Mouse (Mus musculus) liver, embryonic 12.5 days (tissue): ENCODE data around the gene Acsl5. TPM values are rescaled to one million over a fixed set of nuclear protein-coding genes. Genes with fewer than 3 reads are reported as not detected.

Experiments used
- ATAC-seq: fragments of 200-750 bp; cut with Nextera tagmentation; 2 replicates; pipeline ENCODE4 v1.8.0; 2017; ENCODE audit warnings: moderate number of reproducible peaks, mild to moderate bottlenecking, moderate library complexity
- H3K27ac ChIP-seq: fragments of 300-500 bp; sonication (generic); 2 replicates; pipeline ENCODE4 v1.5.1; 2016; ENCODE audit warnings: mild to moderate bottlenecking
- H3K27me3 ChIP-seq: fragments of 300-500 bp; sonication (generic); replicated peaks from 2 replicates; pipeline ENCODE4 v1.6.1; 2016; ENCODE audit warnings: mild to moderate bottlenecking, moderate library complexity
- H3K36me3 ChIP-seq: fragments of 300-500 bp; sonication (generic); 2 replicates; pipeline ENCODE4 v1.6.1; 2016; ENCODE audit warnings: mild to moderate bottlenecking, moderate library complexity
- H3K4me1 ChIP-seq: fragments of 300-500 bp; sonication (generic); 2 replicates; pipeline ENCODE4 v1.6.1; 2016
- H3K4me2 ChIP-seq: fragments of 300-500 bp; sonication (generic); 2 replicates; pipeline ENCODE4 v1.6.1; 2016; ENCODE audit warnings: mild to moderate bottlenecking, moderate library complexity
- H3K4me3 ChIP-seq: fragments of 300-500 bp; sonication (generic); 2 replicates; pipeline ENCODE4 v1.5.1; 2016; ENCODE audit warnings: mild to moderate bottlenecking, moderate library complexity
- H3K9ac ChIP-seq: fragments of 300-500 bp; sonication (generic); 2 replicates; pipeline ENCODE4 v1.6.1; 2016; ENCODE audit warnings: mild to moderate bottlenecking, moderate library complexity
- H3K9me3 ChIP-seq: fragments of 300-500 bp; sonication (generic); replicated peaks from 2 replicates; pipeline ENCODE4 v1.6.1; 2016; ENCODE audit warnings: mild to moderate bottlenecking, moderate library complexity
- WGBS: fragments of 180-500 bp; shearing (Covaris S2); methylation state at CpG from one replicate; pipeline ENCODE4 v1.1.7; 2016; ENCODE audit not compliant: insufficient replicate concordance; 5-methylcytosine and 5-hydroxymethylcytosine counted together
- polyA plus RNA-seq: library from polyadenylated mRNA; unstranded; fragments of >200 nt; fragmentation: Nextera tagmentation; extraction: Ambion mirVana; gene quantifications from 2 replicates; pipeline ENCODE4 v1.2.1, GENCODE M21; 2016

The Acsl5 gene
- polyA plus RNA-seq, 1 experiment from 2014 or later, result 115 TPM

DNA sequence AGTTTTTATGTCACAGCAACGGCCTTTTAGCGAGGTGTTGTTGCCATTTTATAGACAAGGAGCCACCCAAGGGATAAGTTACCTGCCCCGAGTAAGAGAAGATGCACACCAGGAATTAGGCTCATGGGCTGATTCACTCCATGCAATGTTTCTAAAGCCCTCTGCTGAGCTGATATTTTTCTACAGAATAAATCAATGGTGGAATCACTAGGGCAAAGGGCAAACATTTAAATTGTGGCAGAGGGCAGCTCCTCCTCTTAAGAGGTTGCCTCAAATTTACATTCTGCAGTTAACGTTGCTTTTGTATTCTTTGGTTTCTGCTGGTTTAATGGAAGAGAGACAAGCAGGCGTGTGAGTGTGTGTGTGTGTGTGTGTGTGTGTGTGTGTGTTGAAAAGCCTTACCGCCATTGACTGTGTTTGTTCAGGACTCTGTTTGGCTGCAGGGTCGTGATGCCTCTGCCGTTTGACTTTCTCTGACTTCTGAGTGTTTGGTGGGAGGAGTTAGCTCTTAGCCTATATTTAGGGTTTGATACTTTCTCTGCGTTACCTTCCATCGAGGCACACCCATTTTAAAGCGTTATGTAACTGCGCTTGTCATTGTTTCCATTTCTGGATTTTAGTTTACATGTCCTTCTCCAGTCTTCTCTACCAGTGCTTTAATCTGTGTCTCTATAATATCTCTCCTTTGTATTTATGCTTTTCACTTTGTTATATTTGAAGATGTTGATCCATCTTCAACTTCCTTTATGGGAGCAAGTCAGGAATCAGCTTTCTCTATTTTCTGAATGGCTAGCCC, 8.8 kb downstream of the Acsl5 start:
- H3K9me3 ChIP-seq, result no peaks in the 10 kb centered on the region
- no peak overlapping the region for H3K9ac ChIP-seq
- H3K27me3 ChIP-seq, result no peaks in the 10 kb centered on the region
- H3K4me2 ChIP-seq, result peak overlapping the region; percentile 38
- peak overlapping the region; percentile 55 for H3K27ac ChIP-seq
- H3K4me3 ChIP-seq, result no peak overlapping the region
- no peak for ATAC-seq
- WGBS, result 63% methylated on average over 12 of the region's 12 CpGs
- H3K4me1 ChIP-seq, result peaks cover 79% of the 10 kb centered on the region
- peaks cover 36% of the 10 kb centered on the region for H3K36me3 ChIP-seq

DNA sequence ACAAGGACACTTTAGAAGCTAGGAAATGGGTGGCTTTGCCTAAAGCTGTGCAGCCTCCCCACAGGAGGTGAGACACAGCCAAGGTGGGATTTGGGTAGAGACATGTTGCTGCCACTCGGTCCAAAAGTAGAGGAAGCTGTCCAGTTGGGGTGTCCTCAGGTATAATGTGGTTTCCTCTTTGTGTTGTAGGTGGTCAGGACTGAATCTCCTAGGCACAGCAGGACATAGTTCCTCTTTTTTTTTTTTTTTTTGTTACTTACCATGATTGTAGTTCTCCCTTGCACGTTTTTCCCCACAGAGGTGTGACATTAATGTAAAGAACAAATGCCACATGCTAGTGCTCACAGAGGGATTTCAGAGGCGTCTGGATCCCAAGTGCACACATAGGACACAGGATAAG, 13.5 kb downstream of the Acsl5 start:
- peaks cover 70% of the 10 kb centered on the region for H3K4me1 ChIP-seq
- no peak overlapping the region for H3K4me2 ChIP-seq
- WGBS, result 35% methylated on average over 3 of the region's 3 CpGs
- no peak for ATAC-seq
- H3K4me3 ChIP-seq, result no peak overlapping the region
- H3K9ac ChIP-seq, result no peak overlapping the region
- no peak overlapping the region; the same call in 1 of the 2 replicates for H3K27ac ChIP-seq
- no peaks in the 10 kb centered on the region for H3K9me3 ChIP-seq
- no peaks in the 10 kb centered on the region for H3K27me3 ChIP-seq
- peaks cover 41% of the 10 kb centered on the region for H3K36me3 ChIP-seq

- Histone ChIP-seq H3K4me2 (no peak overlapping the region), H3K27ac (no peak overlapping the region), H3K27me3 (no peaks in the 10 kb centered on the region), H3K4me3 (no peak overlapping the region), H3K9ac (no peak overlapping the region), H3K36me3 (peaks cover 49% of the 10 kb centered on the region), H3K9me3 (no peaks in the 10 kb centered on the region), H3K4me1 (peaks cover 69% of the 10 kb centered on the region)
- ATAC-seq, result no peak
- 80% methylated on average over 3 of the region's 3 CpGs for WGBS
Observed at GRCm38 (mm10) chr19:55266786-55267185, 15.0 kb downstream of the Acsl5 start.

DNA sequence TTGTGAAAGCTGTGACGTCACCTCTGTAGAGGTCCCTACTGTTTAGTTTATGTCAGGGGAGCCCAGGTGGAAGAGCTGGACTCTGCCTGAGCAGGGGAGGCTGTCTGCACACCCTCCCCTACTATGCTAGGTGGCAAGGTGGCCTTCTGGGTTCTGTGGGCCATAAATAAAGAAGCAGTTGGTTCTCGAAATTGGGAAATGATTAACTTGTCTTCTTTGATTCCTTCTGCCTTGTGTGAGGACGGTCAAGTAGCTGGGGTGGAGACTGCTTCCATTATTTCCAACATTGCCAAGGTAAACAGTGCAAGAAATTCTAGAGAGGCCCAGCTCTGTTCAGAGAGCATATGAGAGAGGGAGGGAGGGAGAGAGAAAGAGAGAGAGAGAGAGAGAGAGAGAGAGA, 16.4 kb downstream of the Acsl5 start:
- no peaks in the 10 kb centered on the region for H3K9me3 ChIP-seq
- H3K4me3 ChIP-seq, result no peak overlapping the region
- H3K27ac ChIP-seq, result peak overlapping the region; percentile 74; the same call in 1 of the 2 replicates
- H3K4me2 ChIP-seq, result no peak overlapping the region
- peaks cover 53% of the 10 kb centered on the region for H3K36me3 ChIP-seq
- 59% methylated on average over 3 of the region's 3 CpGs for WGBS
- no peak for ATAC-seq
- no peak overlapping the region for H3K9ac ChIP-seq
- H3K4me1 ChIP-seq, result peaks cover 75% of the 10 kb centered on the region
- no peaks in the 10 kb centered on the region for H3K27me3 ChIP-seq

DNA sequence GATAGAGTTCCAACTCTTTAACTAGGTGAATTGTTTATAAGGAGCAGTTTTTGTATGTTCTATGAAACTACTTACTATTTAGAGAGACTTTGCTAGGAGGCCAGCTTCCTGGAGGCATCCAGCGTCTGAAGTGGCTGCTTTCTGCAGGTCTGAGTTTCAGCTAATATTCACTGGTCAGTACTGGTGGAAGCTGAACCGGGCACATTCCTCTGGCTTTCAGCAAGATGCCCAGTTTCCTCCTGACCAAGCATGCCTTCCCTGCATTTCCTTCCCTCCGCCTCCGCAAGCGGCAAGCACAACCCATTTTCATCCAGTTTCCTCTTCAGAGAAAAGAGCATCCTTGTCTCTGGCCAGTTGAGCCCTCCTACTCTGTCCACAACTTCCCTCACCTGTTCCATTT, 17.3 kb downstream of the Acsl5 start:
- H3K9me3 ChIP-seq, result no peaks in the 10 kb centered on the region
- H3K4me3 ChIP-seq, result no peak overlapping the region
- H3K9ac ChIP-seq, result no peak overlapping the region
- H3K27me3 ChIP-seq, result no peaks in the 10 kb centered on the region
- ATAC-seq, result no peak
- peaks cover 60% of the 10 kb centered on the region for H3K36me3 ChIP-seq
- H3K4me2 ChIP-seq, result no peak overlapping the region
- H3K27ac ChIP-seq, result peak overlapping the region; percentile 74
- peaks cover 80% of the 10 kb centered on the region for H3K4me1 ChIP-seq
- 76% methylated on average over 5 of the region's 5 CpGs for WGBS

GRCm38 (mm10) chr19:55271448-55271847, 19.7 kb downstream of the Acsl5 start:
- Histone ChIP-seq H3K4me3 (no peak overlapping the region), H3K27ac (peak overlapping the region; percentile 74), H3K4me2 (0 out of 2 replicates have a peak overlapping the region, but pooled peaks have one; percentile 1), H3K36me3 (peaks cover 67% of the 10 kb centered on the region), H3K4me1 (peaks cover 91% of the 10 kb centered on the region), H3K9ac (no peak overlapping the region), H3K27me3 (no peaks in the 10 kb centered on the region), H3K9me3 (no peaks in the 10 kb centered on the region)
- ATAC-seq, result peak; percentile 68
- 35% methylated on average over 3 of the region's 3 CpGs for WGBS

GRCm38 (mm10) chr19:55273340-55273739, 21.6 kb downstream of the Acsl5 start:
- Histone ChIP-seq H3K27me3 (no peaks in the 10 kb centered on the region), H3K9ac (0 out of 2 replicates have a peak overlapping the region, but pooled peaks have one; percentile 19), H3K9me3 (no peaks in the 10 kb centered on the region), H3K36me3 (peaks cover 73% of the 10 kb centered on the region), H3K4me1 (peaks cover 76% of the 10 kb centered on the region), H3K4me2 (peak overlapping the region; percentile 33), H3K27ac (peak overlapping the region; percentile 87), H3K4me3 (no peak overlapping the region)
- WGBS, result 21% methylated on average over 6 of the region's 6 CpGs
- peak; percentile 85 for ATAC-seq

DNA sequence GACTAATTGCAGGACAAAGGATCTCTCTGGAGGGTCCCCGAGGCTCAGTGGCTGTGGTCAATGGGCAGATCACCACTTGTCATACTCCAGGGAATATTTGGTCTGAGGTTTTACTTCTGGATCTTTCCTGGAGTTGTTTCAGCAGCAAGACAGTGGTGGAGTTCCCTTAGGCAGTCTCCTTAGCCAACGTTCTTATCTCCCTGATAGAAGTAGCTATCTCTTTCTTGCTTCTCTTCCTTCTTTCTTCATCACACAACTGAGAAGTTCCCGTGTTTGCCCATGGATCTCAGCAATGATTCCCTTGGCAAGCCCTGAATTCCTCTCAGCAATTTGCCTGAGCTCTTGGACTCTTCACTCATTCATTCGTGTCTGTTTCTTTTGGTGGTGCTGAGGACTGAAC, 24.4 kb downstream of the Acsl5 start:
- no peaks in the 10 kb centered on the region for H3K9me3 ChIP-seq
- 52% methylated on average over 4 of the region's 4 CpGs for WGBS
- no peak overlapping the region for H3K4me2 ChIP-seq
- peak overlapping the region; percentile 3; the same call in 1 of the 2 replicates for H3K27ac ChIP-seq
- H3K27me3 ChIP-seq, result no peaks in the 10 kb centered on the region
- ATAC-seq, result no peak
- peaks cover 72% of the 10 kb centered on the region for H3K36me3 ChIP-seq
- peaks cover 50% of the 10 kb centered on the region for H3K4me1 ChIP-seq
- no peak overlapping the region for H3K9ac ChIP-seq
- H3K4me3 ChIP-seq, result no peak overlapping the region

GRCm38 (mm10) chr19:55276770-55277169, 25.0 kb downstream of the Acsl5 start:
- 70% methylated on average over 3 of the region's 3 CpGs for WGBS
- ATAC-seq, result no peak
- no peak overlapping the region for H3K4me3 ChIP-seq
- no peaks in the 10 kb centered on the region for H3K9me3 ChIP-seq
- no peak overlapping the region for H3K9ac ChIP-seq
- H3K27ac ChIP-seq, result no peak overlapping the region
- H3K27me3 ChIP-seq, result no peaks in the 10 kb centered on the region
- H3K4me2 ChIP-seq, result no peak overlapping the region
- peaks cover 73% of the 10 kb centered on the region for H3K36me3 ChIP-seq
- H3K4me1 ChIP-seq, result peaks cover 43% of the 10 kb centered on the region

DNA sequence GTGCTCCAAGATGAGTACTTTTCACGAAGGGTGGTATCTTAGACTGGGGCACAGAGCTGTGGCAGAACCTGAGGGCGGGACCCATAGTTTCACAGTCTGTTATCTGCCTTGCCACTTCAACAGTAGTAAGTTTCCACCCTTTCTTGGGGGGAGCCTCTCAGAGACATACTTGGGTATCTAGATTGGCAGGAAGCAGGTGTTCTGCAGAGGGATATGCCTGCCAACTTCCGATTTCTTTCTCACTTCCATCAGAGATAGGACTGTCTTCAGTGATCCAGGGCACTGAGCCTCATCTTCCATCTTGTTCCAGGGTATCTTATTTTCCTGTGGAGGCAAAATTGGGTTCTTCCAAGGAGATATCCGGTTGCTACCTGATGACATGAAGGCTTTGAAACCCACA, 32.4 kb downstream of the Acsl5 start:
- peak; percentile 100 for ATAC-seq
- Histone ChIP-seq H3K9ac (peak overlapping the region; percentile 61; the same call in 1 of the 2 replicates), H3K4me3 (peak overlapping the region; percentile 42), H3K27me3 (no peaks in the 10 kb centered on the region), H3K27ac (peak overlapping the region; percentile 94), H3K4me2 (peak overlapping the region; percentile 65), H3K36me3 (peaks cover 94% of the 10 kb centered on the region), H3K9me3 (no peaks in the 10 kb centered on the region), H3K4me1 (peaks cover 42% of the 10 kb centered on the region)
- WGBS, result 27% methylated on average over 4 of the region's 4 CpGs

GRCm38 (mm10) chr19:55286034-55286433, 34.3 kb downstream of the Acsl5 start:
- no peak for ATAC-seq
- 82% methylated on average over 4 of the region's 4 CpGs for WGBS
- H3K4me2 ChIP-seq, result peak overlapping the region; percentile 65
- peaks cover 56% of the 10 kb centered on the region for H3K4me1 ChIP-seq
- peak overlapping the region; percentile 66; the same call in 1 of the 2 replicates for H3K27ac ChIP-seq
- no peaks in the 10 kb centered on the region for H3K27me3 ChIP-seq
- H3K9me3 ChIP-seq, result no peaks in the 10 kb centered on the region
- no peak overlapping the region for H3K9ac ChIP-seq
- peaks cover 95% of the 10 kb centered on the region for H3K36me3 ChIP-seq
- H3K4me3 ChIP-seq, result no peak overlapping the region

DNA sequence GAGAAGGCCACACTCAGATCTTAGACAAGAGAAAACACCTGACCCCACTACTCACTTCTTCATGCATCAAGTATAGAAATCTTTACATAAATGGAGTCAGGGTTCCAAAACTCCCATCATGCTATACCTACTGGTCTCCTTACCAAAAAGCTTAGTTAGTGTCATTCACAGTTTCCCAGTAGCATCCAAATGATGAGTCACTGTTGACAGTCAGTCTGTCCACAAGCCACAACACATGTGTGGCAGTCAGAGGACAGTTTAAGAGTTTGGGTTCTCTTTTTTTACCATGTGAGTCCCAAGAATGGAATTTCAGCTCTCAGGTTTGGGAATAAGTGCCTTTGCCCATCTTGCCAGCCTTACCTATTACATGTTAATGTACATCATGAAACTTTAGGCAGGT, 37.2 kb downstream of the Acsl5 start:
- H3K27ac ChIP-seq, result 0 out of 2 replicates have a peak overlapping the region, but pooled peaks have one; percentile 33
- peaks cover 63% of the 10 kb centered on the region for H3K4me1 ChIP-seq
- H3K4me3 ChIP-seq, result no peak overlapping the region
- no peak overlapping the region for H3K9ac ChIP-seq
- peaks cover 97% of the 10 kb centered on the region for H3K36me3 ChIP-seq
- ATAC-seq, result no peak
- H3K4me2 ChIP-seq, result no peak overlapping the region
- no peaks in the 10 kb centered on the region for H3K27me3 ChIP-seq
- no peaks in the 10 kb centered on the region for H3K9me3 ChIP-seq
